Mouse (Mus musculus) liver, postnatal 0 days (tissue): ENCODE measurements at regions not wholly inside any gene's neighbourhood (a gene's known extent, or its start where the extent isn't known, plus 50 kb on each side); places are given as distances from the start of the nearest gene placed in this dataset.

Experiments used
- ATAC-seq: fragments of 200-750 bp; cut with Nextera tagmentation; 2 replicates; pipeline ENCODE4 v1.8.0; 2017; ENCODE audit warnings: mild to moderate bottlenecking, moderate library complexity
- DNase-seq: peaks from one replicate; pipeline ENCODE4 v3.0.0-alpha.2; 2016
- H3K27ac ChIP-seq: fragments of 300-500 bp; sonication (generic); 2 replicates; pipeline ENCODE4 v1.5.1; 2014; ENCODE audit warnings: antibody characterized with exemption, moderate library complexity, mild to moderate bottlenecking, low read depth
- H3K27me3 ChIP-seq: fragments of 300-500 bp; sonication (generic); 2 replicates; pipeline ENCODE4 v1.6.1; 2014; ENCODE audit warnings: low read length, control low read depth, mixed read lengths; ENCODE audit not compliant: insufficient read depth
- H3K36me3 ChIP-seq: fragments of 300-500 bp; sonication (generic); replicated peaks from 2 replicates; pipeline ENCODE4 v1.6.1; 2014; ENCODE audit warnings: mild to moderate bottlenecking, control low read depth, low read length, moderate library complexity, mixed read lengths; ENCODE audit not compliant: insufficient read depth
- H3K4me1 ChIP-seq: fragments of 300-500 bp; sonication (generic); 2 replicates; pipeline ENCODE4 v1.6.1; 2014; ENCODE audit warnings: antibody characterized with exemption, mild to moderate bottlenecking, control low read depth; ENCODE audit not compliant: insufficient read depth
- H3K4me2 ChIP-seq: fragments of 300-500 bp; sonication (generic); 2 replicates; pipeline ENCODE4 v1.6.1; 2014; ENCODE audit warnings: low read depth, mild to moderate bottlenecking, low read length, moderate library complexity, mixed read lengths
- H3K4me3 ChIP-seq: fragments of 300-500 bp; sonication (generic); 2 replicates; pipeline ENCODE4 v1.5.1; 2014; ENCODE audit warnings: low read depth, low read length
- H3K9ac ChIP-seq: fragments of 300-500 bp; sonication (generic); replicated peaks from 2 replicates; pipeline ENCODE4 v1.6.1; 2014; ENCODE audit warnings: mild to moderate bottlenecking, moderate library complexity
- H3K9me3 ChIP-seq: fragments of 300-500 bp; sonication (generic); 2 replicates; pipeline ENCODE4 v1.6.1; 2016; ENCODE audit warnings: mild to moderate bottlenecking, control low read depth, low read length, mixed read lengths
- CTCF ChIP-seq: sonication (generic); IDR thresholded peaks from 2 replicates; pipeline ENCODE4 v1.5.1; 2016; ENCODE audit warnings: antibody characterized with exemption, low read depth
- EP300 ChIP-seq: IDR thresholded peaks from 2 replicates; pipeline ENCODE4 v1.6.1; 2016; ENCODE audit warnings: antibody characterized with exemption, low read depth, mild to moderate bottlenecking
- WGBS: fragments of 180-500 bp; shearing (Covaris S2); extraction: QIAGEN DNeasy Blood & Tissue Kit; methylation state at CpG from one replicate; pipeline ENCODE4 v1.1.7; 2014; ENCODE audit not compliant: insufficient replicate concordance; 5-methylcytosine and 5-hydroxymethylcytosine counted together

DNA sequence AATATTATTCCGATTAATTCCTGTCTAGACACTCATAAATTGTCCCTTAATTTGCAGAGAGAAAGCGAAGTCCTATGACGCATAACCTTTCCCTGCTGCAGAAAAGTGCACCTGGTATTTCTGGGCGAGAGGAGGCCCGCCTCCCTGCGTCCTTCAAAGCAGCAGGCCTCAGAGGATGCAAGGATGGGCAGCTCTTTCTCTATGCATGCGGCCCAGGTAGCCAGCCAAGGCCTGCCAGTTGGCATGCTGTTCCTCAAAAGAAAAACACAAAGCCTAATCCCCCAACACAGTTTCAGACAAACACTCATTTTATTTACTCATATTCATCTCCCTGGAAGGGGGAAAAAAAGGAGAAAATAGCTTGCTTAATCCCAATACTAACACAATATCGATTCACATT is 308.2 kb downstream of the Gm10295 start:
- no peaks in the 10 kb centered on the region for H3K9me3 ChIP-seq
- no peak for ATAC-seq
- H3K27me3 ChIP-seq, result no peaks in the 10 kb centered on the region
- no peak overlapping the region for H3K4me3 ChIP-seq
- H3K4me2 ChIP-seq, result no peak overlapping the region
- WGBS, result 76% methylated on average over 8 of the region's 8 CpGs
- TF ChIP-seq CTCF (no peak), EP300 (no peak)
- no peaks in the 10 kb centered on the region for H3K4me1 ChIP-seq
- no peaks in the 10 kb centered on the region for H3K36me3 ChIP-seq
- H3K27ac ChIP-seq, result no peak overlapping the region
- H3K9ac ChIP-seq, result no peak overlapping the region
- no peak for DNase-seq

DNA sequence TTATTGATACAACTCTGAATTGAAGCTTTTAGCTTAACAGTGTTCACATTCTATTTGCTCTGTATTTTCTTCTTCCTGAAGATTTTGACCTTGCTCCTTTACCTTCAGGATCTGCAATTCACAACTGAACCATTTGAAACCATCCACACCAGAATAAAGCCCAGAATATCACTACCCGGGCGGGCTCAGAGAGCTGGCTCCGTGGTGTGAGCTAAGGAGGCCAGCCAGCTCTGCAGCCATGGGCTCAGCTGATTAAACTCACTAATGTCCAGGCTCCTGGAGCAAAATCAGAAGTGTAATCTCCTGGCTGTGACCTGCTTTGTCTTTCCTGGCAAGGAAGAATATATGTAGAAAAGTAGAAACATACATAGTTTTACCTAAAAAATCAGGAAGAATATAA is 309.9 kb downstream of the Gm10295 start:
- ATAC-seq, result no peak
- TF ChIP-seq EP300 (no peak), CTCF (no peak)
- 73% methylated on average over 3 of the region's 3 CpGs for WGBS

DNA sequence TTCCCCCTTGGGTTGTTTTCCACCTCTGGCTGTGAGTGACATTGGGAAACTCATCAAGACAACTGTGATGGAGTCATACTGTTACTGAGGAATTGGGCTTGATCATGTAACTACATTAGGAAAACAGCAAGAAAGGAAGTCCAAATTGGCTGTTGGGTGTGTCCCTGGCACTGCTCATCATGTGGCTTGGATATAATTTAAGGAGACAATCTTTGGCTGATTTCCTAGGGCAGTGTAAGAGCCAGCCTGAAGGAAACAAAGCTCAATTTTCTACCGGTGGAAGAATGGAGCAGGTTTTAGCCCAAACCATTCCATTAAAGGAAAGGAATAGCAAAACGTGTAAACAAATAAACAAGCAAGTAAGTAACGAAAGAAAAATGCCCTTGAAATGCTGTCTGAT is 310.4 kb downstream of the Gm10295 start:
- no peak for ATAC-seq
- no peaks in the 10 kb centered on the region for H3K4me1 ChIP-seq
- H3K27me3 ChIP-seq, result no peaks in the 10 kb centered on the region
- no peaks in the 10 kb centered on the region for H3K36me3 ChIP-seq
- WGBS, result 70% methylated on average over 3 of the region's 3 CpGs
- DNase-seq, result no peak
- H3K4me2 ChIP-seq, result no peak overlapping the region
- no peak overlapping the region for H3K9ac ChIP-seq
- no peak overlapping the region for H3K27ac ChIP-seq
- H3K4me3 ChIP-seq, result no peak overlapping the region
- H3K9me3 ChIP-seq, result no peaks in the 10 kb centered on the region
- TF ChIP-seq CTCF (no peak), EP300 (no peak)

More for the DNA sequence above, 309.9 kb downstream of the Gm10295 start:
- Histone ChIP-seq H3K4me2 (no peak overlapping the region), H3K4me1 (no peaks in the 10 kb centered on the region), H3K4me3 (no peak overlapping the region), H3K9ac (no peak overlapping the region), H3K9me3 (no peaks in the 10 kb centered on the region), H3K27me3 (no peaks in the 10 kb centered on the region), H3K36me3 (no peaks in the 10 kb centered on the region), H3K27ac (no peak overlapping the region)
- DNase-seq, result no peak

DNA sequence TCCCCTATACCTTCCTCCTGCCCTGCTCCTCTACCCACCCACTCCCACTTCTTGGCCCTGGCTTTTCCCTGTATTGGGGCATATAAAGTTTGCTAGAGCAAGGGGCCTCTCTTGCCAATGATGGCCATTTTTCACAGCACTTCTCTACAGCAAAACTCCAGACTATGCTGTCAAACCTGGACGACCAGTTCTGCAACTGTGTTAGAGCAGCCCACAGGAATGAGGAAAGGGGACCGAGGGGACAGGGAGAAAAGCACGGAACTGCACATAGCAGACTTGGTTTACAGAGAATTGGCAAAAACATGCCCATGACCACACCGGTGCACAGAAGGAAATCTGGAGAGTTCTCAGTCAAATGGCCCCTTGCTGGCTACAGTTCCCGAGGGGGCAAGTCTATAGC is 312.7 kb downstream of the Gm10295 start:
- Histone ChIP-seq H3K9ac (no peak overlapping the region), H3K9me3 (no peaks in the 10 kb centered on the region), H3K4me2 (no peak overlapping the region), H3K4me3 (no peak overlapping the region), H3K27me3 (no peaks in the 10 kb centered on the region), H3K36me3 (no peaks in the 10 kb centered on the region), H3K27ac (no peak overlapping the region), H3K4me1 (no peaks in the 10 kb centered on the region)
- TF ChIP-seq CTCF, result no peak
- TF ChIP-seq EP300, result no peak
- ATAC-seq, result no peak
- 73% methylated on average over 5 of the region's 5 CpGs for WGBS
- no peak for DNase-seq

DNA sequence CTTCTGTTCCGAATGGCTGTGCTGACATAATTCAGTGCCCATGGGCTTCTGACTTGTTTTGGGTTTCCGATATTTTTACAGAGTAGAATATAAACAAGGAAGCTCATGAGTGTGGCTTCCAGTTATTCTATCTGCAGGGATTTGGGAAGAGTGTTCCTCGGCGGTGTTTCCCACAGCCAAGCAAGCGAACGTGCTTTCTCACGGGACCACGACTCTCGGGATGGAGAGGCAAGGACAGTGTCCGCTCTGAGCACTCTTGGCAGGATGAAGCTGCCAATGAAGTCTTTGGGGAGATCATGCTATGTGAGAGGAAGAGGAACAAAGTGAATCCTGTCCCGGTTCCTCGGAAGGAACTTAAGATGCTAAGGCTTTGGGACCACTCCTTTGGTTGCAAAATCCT is 318.2 kb downstream of the Gm10295 start:
- H3K4me3 ChIP-seq, result no peak overlapping the region
- H3K9me3 ChIP-seq, result no peaks in the 10 kb centered on the region
- DNase-seq (no peak), ATAC-seq (no peak)
- H3K4me1 ChIP-seq, result no peaks in the 10 kb centered on the region
- no peak overlapping the region for H3K9ac ChIP-seq
- WGBS, result 82% methylated on average over 12 of the region's 12 CpGs
- H3K4me2 ChIP-seq, result no peak overlapping the region
- no peak overlapping the region for H3K27ac ChIP-seq
- TF ChIP-seq EP300, result no peak
- TF ChIP-seq CTCF, result no peak
- no peaks in the 10 kb centered on the region for H3K36me3 ChIP-seq
- no peaks in the 10 kb centered on the region for H3K27me3 ChIP-seq

DNA sequence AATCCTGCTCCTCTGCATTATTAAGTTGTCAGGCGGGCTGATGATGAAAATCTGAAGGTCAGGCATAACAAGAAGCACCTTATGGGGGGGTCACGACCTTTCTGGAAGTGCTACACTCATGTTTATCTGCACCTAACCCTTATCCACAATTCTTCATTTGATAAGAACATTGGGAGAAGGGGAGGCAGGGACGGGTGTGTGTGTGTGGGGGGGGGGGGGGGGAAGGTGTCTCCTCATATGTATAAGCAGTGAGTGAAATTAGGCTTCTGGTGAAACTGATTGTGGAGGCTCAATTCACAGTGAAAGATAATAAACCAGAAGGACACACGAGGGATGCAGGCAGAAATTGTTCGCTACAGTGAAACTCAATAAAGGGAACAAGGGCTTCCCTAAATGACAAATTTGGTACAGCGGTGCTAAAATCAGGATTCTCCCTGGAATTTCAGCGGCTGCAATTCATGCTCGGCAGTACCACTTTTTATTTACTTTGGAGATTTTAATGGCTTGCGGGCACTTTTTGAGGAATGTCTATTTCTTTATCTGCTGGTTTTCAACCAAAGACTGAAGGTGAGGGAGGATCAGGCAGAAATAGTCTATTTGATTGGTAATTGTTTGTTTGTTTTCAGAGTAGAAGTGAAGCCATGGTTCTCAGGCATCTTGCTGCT is 327.2 kb downstream of the Gm10295 start:
- Histone ChIP-seq H3K4me3 (peak overlapping the region; percentile 22; the same call in 1 of the 2 replicates), H3K4me1 (no peaks in the 10 kb centered on the region), H3K27me3 (no peaks in the 10 kb centered on the region), H3K9me3 (no peaks in the 10 kb centered on the region), H3K4me2 (peak overlapping the region; percentile 67), H3K36me3 (no peaks in the 10 kb centered on the region), H3K9ac (no peak overlapping the region), H3K27ac (no peak overlapping the region)
- TF ChIP-seq EP300, result no peak
- TF ChIP-seq CTCF, result no peak
- WGBS, result 21% methylated on average over 9 of the region's 9 CpGs
- ATAC-seq, result no peak
- no peak for DNase-seq

DNA sequence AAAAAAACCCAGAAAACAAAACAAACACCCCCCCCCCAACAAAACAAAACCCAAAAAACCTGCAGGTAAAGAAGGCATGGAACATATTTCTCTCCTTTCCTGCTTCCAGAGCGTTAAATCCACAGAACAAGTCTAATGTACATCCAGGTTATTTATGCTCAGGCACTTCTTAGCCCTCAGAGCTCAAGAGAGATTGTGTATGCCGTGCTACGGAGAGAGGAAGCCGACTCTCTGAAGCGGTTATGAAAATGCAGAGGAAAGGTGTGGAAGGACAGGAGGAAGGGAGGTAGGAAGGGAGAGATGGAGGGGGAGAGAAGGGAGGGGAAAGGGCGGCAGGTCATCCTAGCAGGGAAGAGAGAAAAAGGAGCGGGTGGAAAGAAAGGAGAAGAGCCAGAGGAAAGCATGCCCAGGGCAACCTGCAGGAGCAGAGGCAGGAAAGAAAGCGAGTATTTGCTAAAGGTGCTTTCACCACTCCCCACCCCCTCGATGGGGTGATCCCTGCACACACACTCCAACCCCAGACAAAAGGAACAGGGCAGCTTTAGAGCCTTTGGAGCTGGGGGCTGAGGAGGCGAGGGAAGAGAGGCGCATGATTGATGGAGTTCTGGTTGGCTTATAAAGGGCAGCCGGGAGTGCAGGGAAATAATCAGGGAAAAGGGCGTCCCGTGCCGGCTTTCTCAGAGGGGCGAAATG is 327.9 kb downstream of the Gm10295 start:
- Histone ChIP-seq H3K4me1 (no peaks in the 10 kb centered on the region), H3K27me3 (no peaks in the 10 kb centered on the region), H3K27ac (no peak overlapping the region), H3K4me3 (peak overlapping the region; percentile 22; the same call in 1 of the 2 replicates), H3K4me2 (peak overlapping the region; percentile 67), H3K36me3 (no peaks in the 10 kb centered on the region), H3K9me3 (no peaks in the 10 kb centered on the region), H3K9ac (no peak overlapping the region)
- TF ChIP-seq CTCF (no peak), EP300 (no peak)
- ATAC-seq (no peak), DNase-seq (no peak)
- WGBS, result 16% methylated on average over 16 of the region's 16 CpGs
